Mouse (Mus musculus): ENCODE data around the gene Tmem17. TPM values are rescaled to one million over a fixed set of nuclear protein-coding genes. Genes with fewer than 3 reads are reported as not detected.

Tmem17 gene
- 7.9 and 9.5 TPM in 2 replicates for polyA plus RNA-seq (2015; fragmentation: Nextera tagmentation; extraction: Ambion mirVana)

DNA sequence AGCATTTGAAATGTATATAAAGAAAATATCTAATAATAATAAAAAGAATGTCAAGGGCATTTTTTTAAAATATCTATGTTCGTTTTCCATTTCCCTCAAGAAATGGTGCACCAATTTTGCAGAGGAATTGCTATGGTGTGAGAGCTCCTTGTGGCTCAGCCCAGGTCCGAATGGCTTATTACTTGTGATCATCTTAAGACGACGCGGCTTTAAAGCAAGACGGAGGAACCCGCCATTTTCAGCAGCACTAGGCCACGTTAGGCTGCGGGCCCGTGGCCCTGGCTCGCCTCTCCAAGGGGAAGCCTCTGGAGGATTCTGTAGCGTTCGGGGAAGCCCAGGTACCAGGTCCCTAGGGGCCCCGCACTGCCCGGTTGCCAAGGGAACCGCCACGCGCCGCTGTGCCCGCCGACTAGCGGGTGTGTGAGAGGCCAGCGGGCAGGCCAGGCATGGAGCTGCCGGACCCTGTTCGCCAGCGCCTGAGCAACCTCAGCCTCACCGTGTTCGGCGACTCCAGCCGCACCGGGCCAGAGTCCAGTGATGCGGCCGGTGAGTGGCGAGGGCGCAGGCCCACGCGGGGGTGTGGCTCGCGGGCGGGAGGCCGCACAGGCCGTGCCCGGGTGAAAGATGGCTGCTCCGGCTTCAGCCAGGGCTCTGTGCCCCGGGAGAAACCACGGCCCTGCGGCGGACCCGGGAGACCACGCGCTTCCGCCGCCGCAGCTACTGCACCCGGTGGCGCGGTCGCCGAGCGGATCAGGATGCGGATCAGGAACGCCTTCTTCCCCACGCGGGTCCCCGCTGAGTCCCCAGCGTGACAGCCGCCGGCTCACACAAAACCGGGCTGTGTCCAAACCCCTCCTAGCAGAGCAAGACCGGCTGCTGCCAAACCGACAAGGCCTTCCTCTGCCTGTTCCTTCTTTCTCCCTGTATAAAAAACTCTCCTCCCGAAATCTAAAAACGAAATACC lies at the start of gene Tmem17:
Tmem17 (plus strand) TSS at position 51 of the 964 bp plus-strand sequence.
- under 1% methylated on average over 73 of the region's 73 CpGs for WGBS
- Histone ChIP-seq H3K4me3 (ENCODE audit: low read depth, low read length) (peak within 1 kb of the TSS; percentile 79), H3K36me3 (ENCODE audit: control insufficient read depth, insufficient read depth, low read length) (no peaks in the 10 kb centered on the region), H3K27ac (replicated peaks) (peak within 1 kb of the TSS; percentile 97), H3K27me3 (ENCODE audit: control insufficient read depth, insufficient read depth, low read length) (no peaks in the 10 kb centered on the region), H3K9ac (ENCODE audit: low read length) (peak within 1 kb of the TSS; percentile 97), H3K4me1 (replicated peaks; ENCODE audit: control insufficient read depth, insufficient read depth) (no peaks in the 10 kb centered on the region), H3K9me3 (ENCODE audit: control insufficient read depth, low read length) (no peaks in the 10 kb centered on the region), H3K4me2 (replicated peaks; ENCODE audit: low read depth) (peak within 1 kb of the TSS; percentile 79)
- DNase-seq (ENCODE audit: low spot score) (peak; percentile 90), ATAC-seq (ENCODE audit: low FRiP score, low TSS enrichment) (peak; percentile 97)
- TF ChIP-seq CTCF (IDR thresholded peaks at IDR 0.05; ENCODE audit: low read depth) (peak; percentile 34), EP300 (optimal IDR thresholded peaks at IDR 0.05) (peak; percentile 72)

DNA sequence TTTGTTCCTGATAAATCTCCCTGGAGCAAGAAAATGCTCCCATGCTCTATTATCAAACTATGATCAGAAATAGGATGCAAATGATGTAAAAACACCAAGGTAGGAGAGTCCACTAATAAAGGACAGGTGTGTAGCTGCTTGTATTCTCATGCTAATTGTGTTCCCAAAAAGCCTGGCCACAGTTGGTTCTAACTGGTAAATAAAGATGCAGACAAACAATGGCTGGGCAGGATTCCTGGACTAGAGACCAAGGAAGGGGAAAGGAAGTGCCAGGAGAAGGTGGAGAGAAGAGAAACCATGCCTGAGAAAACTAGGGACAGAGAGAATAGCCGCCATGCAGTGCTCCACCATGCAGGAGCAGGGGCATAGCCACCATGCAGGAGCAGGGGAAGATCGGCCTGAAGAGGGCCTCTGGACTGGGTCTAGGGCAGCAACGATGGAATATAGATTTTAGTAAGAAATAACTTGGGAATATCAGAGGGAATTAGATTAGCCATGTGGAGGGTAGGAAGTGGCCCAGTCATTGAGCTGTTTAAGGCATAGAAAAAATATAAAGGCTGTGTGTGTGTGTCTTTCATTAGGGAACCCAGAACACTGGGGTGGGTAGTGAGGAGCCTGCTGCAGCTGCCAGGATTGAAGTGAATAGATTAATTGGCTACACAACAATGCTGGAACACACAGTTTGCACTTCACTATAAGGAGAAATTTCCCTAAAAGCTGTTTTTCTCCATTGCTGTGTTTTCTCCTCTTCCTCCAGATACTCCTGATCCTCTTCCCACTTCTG lies 31.9 kb upstream of the Tmem17 start:
- Histone ChIP-seq H3K27ac (replicated peaks) (no peak overlapping the region), H3K36me3 (ENCODE audit: control insufficient read depth, insufficient read depth, low read length) (no peaks in the 10 kb centered on the region), H3K9me3 (ENCODE audit: control insufficient read depth, low read length) (no peaks in the 10 kb centered on the region), H3K27me3 (ENCODE audit: control insufficient read depth, insufficient read depth, low read length) (no peaks in the 10 kb centered on the region), H3K4me2 (replicated peaks; ENCODE audit: low read depth) (no peak overlapping the region), H3K4me3 (ENCODE audit: low read depth, low read length) (no peak overlapping the region), H3K9ac (ENCODE audit: low read length) (no peak overlapping the region), H3K4me1 (replicated peaks; ENCODE audit: control insufficient read depth, insufficient read depth) (no peaks in the 10 kb centered on the region)
- WGBS = 60% methylated on average over 3 of the region's 3 CpGs
- DNase-seq (ENCODE audit: low spot score) (no peak), ATAC-seq (ENCODE audit: low FRiP score, low TSS enrichment) (no peak)
- TF ChIP-seq CTCF (IDR thresholded peaks at IDR 0.05; ENCODE audit: low read depth) (no peak), EP300 (optimal IDR thresholded peaks at IDR 0.05) (no peak)

DNA sequence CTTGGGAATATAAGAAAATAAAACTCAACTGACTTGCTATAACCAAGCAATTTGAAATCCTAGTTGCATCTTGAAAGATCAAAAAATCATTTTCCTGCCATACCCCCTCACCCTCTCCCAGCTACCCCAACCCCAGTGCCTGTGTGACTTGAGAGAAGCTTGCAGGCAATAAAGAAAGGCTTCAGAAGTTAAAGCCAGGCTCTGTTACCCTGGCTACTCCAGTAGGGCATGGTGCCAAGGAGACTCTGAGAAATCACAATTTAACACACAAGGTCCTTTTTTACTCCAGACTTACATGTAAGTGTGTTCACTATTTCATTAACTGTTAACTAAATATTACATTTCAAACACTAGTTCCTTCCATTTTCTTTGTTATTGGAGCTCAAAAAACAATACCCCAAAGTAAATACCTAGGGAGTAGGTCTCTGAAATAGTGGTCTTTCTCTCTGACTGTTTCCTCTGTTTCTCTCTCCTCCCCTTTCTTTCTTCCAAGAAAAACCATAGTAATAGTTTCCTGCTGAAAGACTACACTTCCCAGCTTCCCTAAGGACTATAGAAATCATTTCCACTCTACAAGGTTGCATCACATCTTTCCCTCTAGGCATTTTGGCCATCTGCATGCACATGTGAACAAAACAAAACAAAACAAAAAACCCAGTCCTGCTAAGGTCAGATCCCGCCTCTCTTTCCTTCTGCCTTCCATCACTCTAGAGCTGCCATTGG lies 30.1 kb upstream of the Tmem17 start:
- H3K36me3 ChIP-seq (ENCODE audit: control insufficient read depth, insufficient read depth, low read length) = no peaks in the 10 kb centered on the region
- no peak for TF ChIP-seq EP300 (optimal IDR thresholded peaks at IDR 0.05)
- no peak for TF ChIP-seq CTCF (IDR thresholded peaks at IDR 0.05; ENCODE audit: low read depth)
- no peak for DNase-seq (ENCODE audit: low spot score)
- no peaks in the 10 kb centered on the region for H3K4me1 ChIP-seq (replicated peaks; ENCODE audit: control insufficient read depth, insufficient read depth)
- no peak overlapping the region for H3K4me2 ChIP-seq (replicated peaks; ENCODE audit: low read depth)
- H3K4me3 ChIP-seq (ENCODE audit: low read depth, low read length) = no peak overlapping the region
- no peak for ATAC-seq (ENCODE audit: low FRiP score, low TSS enrichment)
- WGBS = 75% methylated on average over 1 of the region's 1 CpGs
- H3K9ac ChIP-seq (ENCODE audit: low read length) = no peak overlapping the region
- H3K27me3 ChIP-seq (ENCODE audit: control insufficient read depth, insufficient read depth, low read length) = no peaks in the 10 kb centered on the region
- no peak overlapping the region for H3K27ac ChIP-seq (replicated peaks)
- H3K9me3 ChIP-seq (ENCODE audit: control insufficient read depth, low read length) = no peaks in the 10 kb centered on the region

DNA sequence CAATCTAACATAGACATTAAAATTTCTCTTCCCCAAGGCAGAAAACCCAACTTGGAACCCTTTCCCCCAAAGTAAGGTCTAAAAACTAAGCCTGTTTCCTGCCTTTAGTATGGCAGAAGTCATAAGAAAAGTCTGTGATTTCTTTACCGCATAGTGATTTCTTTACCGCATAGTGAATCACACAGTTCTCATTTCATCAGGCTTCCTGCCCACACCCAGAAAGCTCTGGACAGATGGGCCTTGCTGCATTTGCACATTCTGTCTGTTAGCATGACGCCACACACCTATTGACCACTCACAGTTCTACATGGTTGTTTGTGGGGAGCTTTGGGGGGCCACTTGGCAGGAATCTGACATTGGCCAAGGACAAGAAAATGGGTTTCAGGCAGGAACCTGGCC lies 29.5 kb upstream of the Tmem17 start:
- H3K27me3 ChIP-seq (ENCODE audit: control insufficient read depth, insufficient read depth, low read length) = no peaks in the 10 kb centered on the region
- no peak for TF ChIP-seq CTCF (IDR thresholded peaks at IDR 0.05; ENCODE audit: low read depth)
- no peak for TF ChIP-seq EP300 (optimal IDR thresholded peaks at IDR 0.05)
- DNase-seq (ENCODE audit: low spot score) (no peak), ATAC-seq (ENCODE audit: low FRiP score, low TSS enrichment) (no peak)
- no peaks in the 10 kb centered on the region for H3K9me3 ChIP-seq (ENCODE audit: control insufficient read depth, low read length)
- H3K4me2 ChIP-seq (replicated peaks; ENCODE audit: low read depth) = no peak overlapping the region
- 92% methylated on average over 3 of the region's 3 CpGs for WGBS
- no peak overlapping the region for H3K27ac ChIP-seq (replicated peaks)
- H3K4me1 ChIP-seq (replicated peaks; ENCODE audit: control insufficient read depth, insufficient read depth) = no peaks in the 10 kb centered on the region
- no peak overlapping the region for H3K9ac ChIP-seq (ENCODE audit: low read length)
- H3K4me3 ChIP-seq (ENCODE audit: low read depth, low read length) = no peak overlapping the region
- no peaks in the 10 kb centered on the region for H3K36me3 ChIP-seq (ENCODE audit: control insufficient read depth, insufficient read depth, low read length)

DNA sequence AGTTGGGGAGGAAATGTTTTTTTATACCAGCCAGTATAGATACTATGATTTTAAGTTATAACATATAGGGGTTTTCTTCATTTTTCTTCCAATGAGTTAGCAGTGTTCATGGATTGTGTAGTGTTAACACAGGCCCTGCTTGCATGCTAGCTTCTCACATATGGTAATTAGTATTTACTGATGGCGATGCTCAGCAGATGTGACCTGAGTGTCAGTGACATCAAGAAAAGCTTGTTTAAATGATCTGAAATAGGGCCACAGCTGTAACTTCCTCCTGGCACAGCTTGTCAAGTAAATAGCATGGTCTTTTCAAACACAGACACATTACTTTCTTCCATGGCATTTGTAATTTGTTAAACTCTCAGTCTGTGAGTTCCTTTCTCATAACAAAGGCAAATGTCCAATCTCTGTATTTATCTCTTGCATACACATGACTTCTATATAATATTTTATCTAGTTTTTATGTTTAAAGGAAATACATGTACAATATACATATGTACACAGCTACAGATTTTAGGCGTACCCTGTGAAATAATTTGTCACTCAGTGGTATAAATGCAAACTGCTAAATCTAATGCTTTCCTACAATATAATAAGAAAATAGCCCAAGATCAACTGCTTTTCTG lies 18.1 kb upstream of the Tmem17 start:
- Histone ChIP-seq H3K4me3 (ENCODE audit: low read depth, low read length) (no peak overlapping the region), H3K4me1 (replicated peaks; ENCODE audit: control insufficient read depth, insufficient read depth) (no peaks in the 10 kb centered on the region), H3K4me2 (replicated peaks; ENCODE audit: low read depth) (no peak overlapping the region), H3K9me3 (ENCODE audit: control insufficient read depth, low read length) (no peaks in the 10 kb centered on the region), H3K27ac (replicated peaks) (no peak overlapping the region), H3K36me3 (ENCODE audit: control insufficient read depth, insufficient read depth, low read length) (no peaks in the 10 kb centered on the region), H3K27me3 (ENCODE audit: control insufficient read depth, insufficient read depth, low read length) (no peaks in the 10 kb centered on the region), H3K9ac (ENCODE audit: low read length) (no peak overlapping the region)
- WGBS = 48% methylated on average over 2 of the region's 2 CpGs
- TF ChIP-seq EP300 (optimal IDR thresholded peaks at IDR 0.05) = no peak
- no peak for TF ChIP-seq CTCF (IDR thresholded peaks at IDR 0.05; ENCODE audit: low read depth)
- no peak for DNase-seq (ENCODE audit: low spot score)
- ATAC-seq (ENCODE audit: low FRiP score, low TSS enrichment) = no peak
